Mouse (Mus musculus) CD8-positive naive resting alpha-beta T cell, adult 57 days (primary cell): Measurements from ENCODE around the gene Fam83f. TPM values are rescaled to one million over a fixed set of nuclear protein-coding genes. Genes with fewer than 3 reads are reported as not detected.

Experiments
- total RNA-seq: library from RNA; stranded (reverse); gene quantifications from one replicate; pipeline ENCODE4 v1.2.4, GENCODE M21; 2023

The Fam83f gene
- 0.21 TPM for total RNA-seq

GRCm38 (mm10) chr15:80671295-80672252 is at the start of gene Fam83f:
Gene Fam83f, plus strand, starts transcription at chr15:80671847.

GRCm38 (mm10) chr15:80710608-80711363 is 39.1 kb downstream of the Fam83f start, which contains the start of gene Tnrc6b:
Gene Tnrc6b, plus strand, starts transcription at chr15:80711313.

Other genes starting within 250 kb of the Fam83f start
- 0.46 TPM for gene Enthd1, start 106.7 kb upstream of the Fam83f start, total RNA-seq
- 614 TPM for gene Grap2, start 99.3 kb upstream of the Fam83f start, total RNA-seq
- gene Tnrc6b, start 39.5 kb downstream of the Fam83f start, total RNA-seq: 256 TPM